ENCODE assay signal across 22 mouse cellular contexts in the genomic region with DNA sequence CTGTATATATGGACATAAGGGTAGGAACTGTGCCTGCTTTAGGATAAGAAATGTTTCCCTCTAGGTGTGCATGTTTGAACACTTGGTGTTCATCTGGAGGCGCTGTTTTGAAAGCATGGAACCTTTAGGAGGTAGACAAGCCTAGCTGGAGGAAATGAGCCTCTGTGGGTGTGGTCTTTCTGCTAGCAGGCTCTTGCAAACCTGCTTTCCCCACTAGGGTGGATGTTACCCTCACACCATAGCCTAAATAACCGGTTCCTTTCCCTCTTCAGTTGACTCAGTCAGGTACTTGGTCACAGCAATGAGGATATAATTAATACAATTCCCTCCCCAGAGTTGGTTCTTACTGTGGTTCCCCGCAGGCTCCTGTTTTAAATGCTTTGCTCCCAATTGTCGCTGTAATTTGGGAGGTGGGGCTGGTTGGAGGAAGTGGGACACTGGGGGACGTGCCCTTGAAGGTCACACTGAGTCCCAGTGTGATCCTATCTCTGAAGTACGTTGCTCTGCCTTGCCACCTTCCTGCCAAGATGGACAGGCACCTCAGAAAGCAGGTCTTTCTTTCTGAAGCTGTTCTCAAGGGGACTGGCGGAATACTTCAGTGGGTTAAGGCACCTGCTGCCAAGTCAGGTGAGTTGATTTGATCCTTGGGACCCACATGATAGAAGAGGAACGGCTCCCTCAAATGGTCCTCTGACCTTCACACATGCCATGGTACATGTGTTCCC. TPM values are rescaled to one million over a fixed set of nuclear protein-coding genes. Genes with fewer than 3 reads are reported as not detected.
A peak's percentile ranks its signal among the peaks of the same experiment; 100 is the strongest.
DNase-seq lines count a peak whose midpoint lies in the region; ATAC-seq and TF ChIP-seq lines count a peak whose summit lies in the region.
"Had no signal": no experiment of that assay in that cellular context is flagged by ENCODE, and none has a peak within 500 bp of the region (broad histone marks: within the 10 kb centered on the region; RNA-seq: fewer than 3 reads in every experiment).

No protein-coding gene starts in this region.

- no peaks in the 10 kb centered on the region for H3K9me3 ChIP-seq in lung, embryonic 14.5 days (ENCODE audit: low read depth, low read length)
- no peaks in the 10 kb centered on the region for H3K9me3 ChIP-seq in heart, embryonic 10.5 days
- H3K9me3 ChIP-seq: embryonic facial prominence, embryonic 10.5 days; G1E; heart, embryonic 12.5 days; hindbrain, embryonic 15.5 days; limb, embryonic 10.5 days had no signal

- ATAC-seq in lung, embryonic 14.5 days (ENCODE audit: insufficient read depth), result peak; percentile 55; the same call in 1 of the 2 replicates
- no peak for ATAC-seq in monocyte, adult 5-6 weeks (replicated peaks; ENCODE audit: insufficient number of reproducible peaks, low FRiP score, low TSS enrichment, poor library complexity, severe bottlenecking)
- ATAC-seq: intestine, embryonic 16.5 days had no signal

- H3K4me2 ChIP-seq in lung, embryonic 14.5 days, result no peak overlapping the region
- H3K4me2 ChIP-seq: heart, embryonic 12.5 days; hindbrain, embryonic 15.5 days had no signal

- H3K4me3 ChIP-seq in lung, embryonic 14.5 days (ENCODE audit: low read depth, low read length), result no peak overlapping the region
- H3K4me3 ChIP-seq in heart, embryonic 10.5 days, result no peak overlapping the region
- H3K4me3 ChIP-seq: embryonic facial prominence, embryonic 10.5 days; heart, embryonic 12.5 days; hindbrain, embryonic 15.5 days; limb, embryonic 10.5 days had no signal

- H3K27me3 ChIP-seq in lung, embryonic 14.5 days (ENCODE audit: insufficient read depth, low read length), result no peaks in the 10 kb centered on the region
- H3K27me3 ChIP-seq in heart, embryonic 10.5 days (ENCODE audit: insufficient read depth, poor library complexity, severe bottlenecking), result no peaks in the 10 kb centered on the region
- H3K27me3 ChIP-seq: heart, embryonic 12.5 days; hindbrain, embryonic 15.5 days had no signal

- peak; percentile 17 for DNase-seq in lung, embryonic 14.5 days
- no peak for DNase-seq in lung, postnatal 14 days
- DNase-seq in CD4-positive, CD25-positive, alpha-beta regulatory T cell, adult 2 months (ENCODE audit: low read depth, low spot score), result peak; percentile 47
- DNase-seq in ZHBTc4 (ENCODE audit: low read depth, low spot score), result peak; percentile 61
- peak; percentile 17 for DNase-seq in thymus, postnatal 0 days (ENCODE audit: low spot score)
- no peak for DNase-seq in right cerebral cortex, postnatal 25 days
- DNase-seq in heart, embryonic 10.5 days (ENCODE audit: low spot score), result no peak
- DNase-seq: cerebellum, adult 8-10 months; gastrocnemius, postnatal 14 days; heart, postnatal 14 days; kidney, postnatal 4 days; layer of hippocampus, adult 9-11 months; lung, adult 2 months; right cerebral cortex, postnatal 4 days had no signal

- H3K4me1 ChIP-seq in lung, embryonic 14.5 days (ENCODE audit: insufficient read depth), result no peaks in the 10 kb centered on the region
- H3K4me1 ChIP-seq in heart, embryonic 10.5 days, result peaks cover 10% of the 10 kb centered on the region; the same call in 1 of the 2 replicates
- H3K4me1 ChIP-seq: hindbrain, embryonic 15.5 days; limb, embryonic 10.5 days had no signal

- peak overlapping the region; percentile 82 for H3K27ac ChIP-seq in lung, embryonic 14.5 days (ENCODE audit: low read depth)
- no peak overlapping the region for H3K27ac ChIP-seq in heart, embryonic 10.5 days
- H3K27ac ChIP-seq: embryonic facial prominence, embryonic 10.5 days; hindbrain, embryonic 15.5 days; limb, embryonic 10.5 days; stomach, postnatal 0 days had no signal

- H3K9ac ChIP-seq in lung, embryonic 14.5 days, result no peak overlapping the region
- H3K9ac ChIP-seq: heart, embryonic 12.5 days; hindbrain, embryonic 15.5 days had no signal

- H3K36me3 ChIP-seq in lung, embryonic 14.5 days (ENCODE audit: insufficient read depth), result no peaks in the 10 kb centered on the region
- no peaks in the 10 kb centered on the region for H3K36me3 ChIP-seq in heart, embryonic 10.5 days
- H3K36me3 ChIP-seq: embryonic facial prominence, embryonic 10.5 days; G1E; heart, embryonic 12.5 days; hindbrain, embryonic 15.5 days; limb, embryonic 10.5 days had no signal

- WGBS in lung, embryonic 14.5 days, result 44% methylated on average over 8 of the region's 8 CpGs
- 62% methylated on average over 8 of the region's 8 CpGs for WGBS in heart, embryonic 10.5 days

- TF ChIP-seq CTCF in lung, embryonic 14.5 days (IDR thresholded peaks at IDR 0.05; ENCODE audit: low read depth), result no peak

RNA-seq across cellular contexts. Expression of gene Gnb4, which starts 44.6 kb away (rescaled TPM):
- polyA plus RNA-seq in lung, embryonic 14.5 days (2014; fragmentation: Nextera tagmentation; extraction: Ambion mirVana), result 71.0 and 71.4 TPM in 2 replicates
- polyA plus RNA-seq in thymus, postnatal 0 days (2015; fragmentation: Nextera tagmentation; extraction: Ambion mirVana), result 43.3 and 45.5 TPM in 2 replicates
- 57.9 and 59.5 TPM in 2 replicates for polyA plus RNA-seq in heart, embryonic 10.5 days (2016; fragmentation: Nextera tagmentation; extraction: Ambion mirVana)
- total RNA-seq in monocyte, adult 5-6 weeks (2017), result 1.4 to 6.0 TPM (median 5.7 TPM) in 3 replicates

RNA-seq across cellular contexts. Expression of gene Actl6a, which starts 45.1 kb away (rescaled TPM):
- polyA plus RNA-seq in lung, embryonic 14.5 days (2014; fragmentation: Nextera tagmentation; extraction: Ambion mirVana), result 196 and 199 TPM in 2 replicates
- 164 and 171 TPM in 2 replicates for polyA plus RNA-seq in thymus, postnatal 0 days (2015; fragmentation: Nextera tagmentation; extraction: Ambion mirVana)
- 131 and 187 TPM in 2 replicates for polyA plus RNA-seq in heart, embryonic 10.5 days (2016; fragmentation: Nextera tagmentation; extraction: Ambion mirVana)
- 53.7 to 82.1 TPM (median 65.7 TPM) in 3 replicates for total RNA-seq in monocyte, adult 5-6 weeks (2017)

Comparison
In these comparisons a context has a peak if more than half of its experiments do, and no peak if none do; other contexts are left out.
1. DNase-seq: peak in lung, embryonic 14.5 days (single experiment), CD4-positive, CD25-positive, alpha-beta regulatory T cell, adult 2 months (single experiment), ZHBTc4 (single experiment) and thymus, postnatal 0 days (single experiment); none in lung, postnatal 14 days (single experiment), right cerebral cortex, postnatal 25 days (single experiment) and heart, embryonic 10.5 days (single experiment).